Mouse (Mus musculus) MEL (cell line): Measurements from ENCODE around the gene Eif5a.
A peak's percentile ranks its signal among the peaks of the same experiment; 100 is the strongest.

ENCODE experiments used
- GATA1 ChIP-seq: IDR thresholded peaks from 2 replicates; pipeline ENCODE4 v1.6.1; 2011; ENCODE audit warnings: low read depth, low read length, improper control_type of control experiment
- TAL1 ChIP-seq: IDR thresholded peaks from 2 replicates; pipeline ENCODE4 v1.6.1; 2012; ENCODE audit warnings: mild to moderate bottlenecking, inconsistent platforms, low read length, moderate library complexity, mixed read lengths

DNA sequence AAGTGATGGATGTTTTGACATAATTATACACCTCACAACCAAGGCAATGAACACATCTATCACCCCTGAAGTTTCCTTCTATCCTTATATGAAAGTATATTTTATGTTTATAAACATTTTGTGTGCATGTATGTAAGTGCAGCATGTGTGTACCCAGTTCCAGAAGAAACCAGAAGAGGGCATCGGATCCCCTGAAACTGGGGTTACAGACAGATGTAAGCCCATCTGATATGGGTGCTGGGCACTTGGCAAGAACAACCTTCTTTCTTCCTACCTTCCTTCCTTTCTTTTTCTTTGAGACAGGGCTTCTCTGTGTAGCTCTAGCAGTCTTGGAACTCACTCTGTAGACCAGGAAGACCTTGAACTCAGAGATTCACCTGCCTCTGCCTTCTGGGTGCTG, 34.5 kb upstream of the Eif5a start:
- TF ChIP-seq GATA1 (peak; percentile 53), TAL1 (no peak)
